Mouse (Mus musculus): ENCODE measurements around the gene Slc7a4.
A peak's percentile ranks its signal among the peaks of the same experiment; 100 is the strongest.
"Not testable (repeated sequence)": the region's sequence is repeated elsewhere in the genome, so short reads cannot be mapped to it uniquely, and the experiment has no call there.

The Slc7a4 gene

GRCm38 (mm10) chr16:17583064-17583463, at the start of gene Slc7a4:
TSS of gene Slc7a4 (minus strand) at chr16:17583214.
- DNase-seq = peak; percentile 63

GRCm38 (mm10) chr16:17632580-17632979, 49.6 kb upstream of the Slc7a4 start:
- DNase-seq = no peak

DNA sequence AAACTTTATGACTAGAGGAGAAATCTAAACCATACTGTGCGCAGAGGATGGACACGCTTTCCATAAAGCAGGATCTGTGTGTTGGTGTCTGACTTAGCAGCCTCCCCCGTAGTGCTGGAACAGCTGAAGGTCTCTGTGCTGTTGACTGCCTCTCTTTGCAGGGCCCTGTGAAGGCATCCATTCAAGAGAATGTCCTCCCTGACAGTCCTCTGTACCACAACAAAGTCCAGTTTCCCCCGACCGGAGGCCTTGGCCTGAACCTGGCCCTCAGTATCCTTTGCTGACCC, 43.2 kb upstream of the Slc7a4 start:
- no peak for DNase-seq

DNA sequence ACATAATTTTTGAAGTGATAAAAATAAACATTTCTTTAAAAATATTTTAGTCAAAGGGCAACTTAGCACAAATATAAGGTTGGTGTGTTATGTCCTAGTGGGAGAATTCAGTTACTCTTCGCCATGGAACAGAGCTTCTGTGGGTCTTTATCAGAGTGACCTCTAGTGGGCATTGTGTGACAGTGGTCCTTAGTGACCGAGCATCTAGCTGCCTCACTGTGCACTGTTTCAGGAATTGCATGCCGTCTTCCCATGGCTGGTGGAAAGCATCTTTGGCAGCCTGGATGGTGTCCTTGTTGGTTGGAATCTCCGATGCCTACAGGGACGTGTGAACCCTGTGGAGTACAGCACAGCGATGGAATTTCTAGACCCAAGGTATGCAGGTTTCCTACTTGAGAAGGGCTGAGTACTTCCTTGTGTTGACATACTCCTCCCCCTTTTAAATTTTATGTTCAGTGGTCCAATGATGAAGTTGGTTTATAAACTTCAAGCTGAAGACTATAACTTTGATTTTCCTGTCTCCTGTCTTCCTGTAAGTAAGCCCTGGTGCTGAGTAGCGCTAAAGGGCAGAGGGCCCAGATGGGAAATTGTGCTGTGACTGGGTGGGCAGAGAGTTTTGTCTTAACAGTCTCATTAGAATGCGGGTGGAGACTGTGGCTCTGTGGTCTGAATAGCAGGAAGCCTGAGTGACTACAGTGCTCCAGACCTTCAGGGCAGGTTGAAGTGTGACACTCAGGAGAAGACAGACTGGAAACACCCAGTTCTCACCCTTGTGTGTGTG, 42.7 kb upstream of the Slc7a4 start:
- DNase-seq = peak; percentile 66

GRCm38 (mm10) chr16:17621936-17622335, 38.9 kb upstream of the Slc7a4 start:
- no peak for DNase-seq

- peak; percentile 91 for DNase-seq
Observed at GRCm38 (mm10) chr16:17619198-17620105, 36.4 kb upstream of the Slc7a4 start, which contains the start of gene Smpd4. TSS of gene Smpd4 (plus strand) at chr16:17619354.

- DNase-seq = peak; percentile 74
Observed at GRCm38 (mm10) chr16:17617922-17618565, 35.0 kb upstream of the Slc7a4 start.

- DNase-seq = no peak
Observed at GRCm38 (mm10) chr16:17616212-17616611, 33.2 kb upstream of the Slc7a4 start.

- not testable (repeated sequence) for DNase-seq
Observed at GRCm38 (mm10) chr16:17614740-17615139, 31.7 kb upstream of the Slc7a4 start.

DNA sequence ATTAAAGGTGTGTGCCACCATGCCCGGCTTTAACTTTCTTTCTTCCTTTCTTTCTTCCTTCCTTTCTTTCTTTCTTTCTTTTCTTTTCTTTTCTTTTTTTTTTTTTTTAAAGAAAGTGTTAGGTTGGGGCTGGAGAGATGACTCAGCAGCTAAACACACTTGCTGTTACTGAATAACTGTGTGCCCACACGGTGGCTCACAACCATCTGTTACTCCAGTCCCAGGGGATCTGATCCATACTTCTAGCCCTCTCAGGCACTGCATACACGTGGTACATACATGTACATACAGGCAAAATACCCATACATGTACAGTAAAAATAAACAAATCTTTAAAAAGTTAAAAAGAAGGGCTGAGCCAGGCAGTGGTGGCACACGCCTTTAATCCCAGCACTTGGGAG, 28.4 kb upstream of the Slc7a4 start:
- no peak for DNase-seq

- DNase-seq = no peak
Observed at GRCm38 (mm10) chr16:17605684-17606083, 22.7 kb upstream of the Slc7a4 start.

- DNase-seq = no peak
Observed at GRCm38 (mm10) chr16:17604941-17605340, 21.9 kb upstream of the Slc7a4 start.

DNA sequence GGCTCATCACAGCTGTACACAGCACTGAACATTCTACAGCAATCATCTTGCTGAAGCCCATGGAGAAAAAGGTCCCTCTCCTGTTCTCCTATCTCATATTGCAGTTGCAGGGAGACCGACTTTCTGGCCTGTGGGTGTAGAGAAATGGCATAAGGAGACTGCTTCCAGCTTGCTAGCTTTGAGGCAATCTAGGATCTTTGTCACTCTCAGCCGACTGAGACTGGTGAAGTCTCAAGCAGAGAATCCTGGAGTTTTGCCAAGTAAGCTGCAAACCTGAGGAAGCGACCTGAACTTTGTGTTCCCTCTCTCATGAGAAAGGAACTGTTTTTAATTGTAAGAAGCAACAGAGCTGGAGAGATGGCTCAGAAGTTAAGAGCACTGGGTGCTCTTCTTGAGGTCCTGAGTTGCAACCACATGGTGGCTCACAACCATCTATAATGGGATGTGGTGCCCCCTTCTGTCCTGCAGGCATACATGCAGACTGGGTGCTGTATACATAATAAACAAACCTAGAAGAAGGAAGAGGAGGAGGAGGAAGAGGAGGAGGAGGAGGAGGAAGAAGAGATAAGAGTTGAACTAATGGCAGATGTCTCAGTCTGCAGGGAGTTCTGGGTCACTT, 18.0 kb upstream of the Slc7a4 start:
- DNase-seq = peak; percentile 5

- DNase-seq = peak; percentile 44
Observed at GRCm38 (mm10) chr16:17590731-17591130, 7.7 kb upstream of the Slc7a4 start.

GRCm38 (mm10) chr16:17584555-17584954, 1.5 kb upstream of the Slc7a4 start:
- no peak for DNase-seq

DNA sequence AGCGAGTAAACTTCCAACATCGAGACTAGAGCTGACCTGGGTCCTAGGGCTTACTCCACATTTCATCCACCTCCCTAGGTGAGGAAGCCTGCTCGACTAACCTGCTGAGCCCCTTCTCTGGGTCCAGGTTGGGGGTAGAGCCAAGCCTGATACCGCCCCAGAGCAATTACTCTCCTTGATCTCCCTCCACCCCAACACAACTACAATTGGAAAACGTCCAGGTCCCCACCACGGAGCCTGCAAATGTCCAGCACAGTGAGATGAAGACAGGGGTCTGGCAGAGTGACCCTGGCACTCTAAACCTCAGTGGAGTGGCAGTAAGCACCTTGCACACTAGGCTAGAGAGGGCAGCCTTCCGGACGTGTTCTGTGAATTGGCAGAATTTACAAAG, 6.2 kb downstream of the Slc7a4 start:
- DNase-seq = no peak

GRCm38 (mm10) chr16:17575870-17576824, 6.9 kb downstream of the Slc7a4 start:
- DNase-seq = peak; percentile 44

- DNase-seq = peak; percentile 20
Observed at GRCm38 (mm10) chr16:17566186-17566585, 16.8 kb downstream of the Slc7a4 start.

DNA sequence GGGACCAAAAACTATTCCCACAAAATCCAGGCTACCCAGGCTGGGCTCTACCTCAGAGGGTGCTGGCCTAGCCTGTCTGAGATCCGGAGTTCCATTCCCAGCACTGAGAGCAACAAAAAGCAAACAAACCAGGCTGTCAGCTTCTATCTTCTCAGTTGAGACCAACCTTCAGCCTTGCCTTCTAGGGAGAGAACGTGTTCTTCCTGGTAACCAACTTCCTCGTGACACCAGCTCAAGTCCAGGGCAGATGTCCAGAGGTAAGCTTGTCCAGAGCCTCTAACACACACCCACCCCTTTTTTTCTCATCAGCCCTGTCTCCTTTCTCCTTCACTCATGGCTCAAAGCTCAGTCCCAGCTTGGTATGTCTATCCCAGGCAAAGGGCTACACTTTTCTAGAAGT, 18.2 kb downstream of the Slc7a4 start:
- no peak for DNase-seq

DNA sequence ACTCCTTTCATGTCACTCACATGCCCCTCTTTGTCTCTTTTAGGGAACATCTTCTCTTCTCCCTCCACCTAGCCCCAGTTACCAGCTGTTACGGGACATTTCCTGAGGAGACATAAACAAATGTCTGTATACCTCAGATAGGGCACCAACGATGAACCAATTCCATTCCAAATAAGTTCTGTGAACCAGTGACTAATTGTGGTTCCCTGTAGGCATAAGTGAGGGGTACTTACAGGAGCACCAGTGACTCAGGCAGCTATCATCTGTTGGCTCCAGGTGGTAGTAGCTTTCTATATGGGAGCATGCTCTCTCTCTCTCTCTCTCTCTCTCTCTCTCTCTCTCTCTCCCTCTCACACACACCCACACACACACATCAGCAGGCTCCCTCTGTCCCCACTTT, 18.8 kb downstream of the Slc7a4 start:
- no peak for DNase-seq

GRCm38 (mm10) chr16:17563580-17563979, 19.4 kb downstream of the Slc7a4 start:
- DNase-seq = no peak

DNA sequence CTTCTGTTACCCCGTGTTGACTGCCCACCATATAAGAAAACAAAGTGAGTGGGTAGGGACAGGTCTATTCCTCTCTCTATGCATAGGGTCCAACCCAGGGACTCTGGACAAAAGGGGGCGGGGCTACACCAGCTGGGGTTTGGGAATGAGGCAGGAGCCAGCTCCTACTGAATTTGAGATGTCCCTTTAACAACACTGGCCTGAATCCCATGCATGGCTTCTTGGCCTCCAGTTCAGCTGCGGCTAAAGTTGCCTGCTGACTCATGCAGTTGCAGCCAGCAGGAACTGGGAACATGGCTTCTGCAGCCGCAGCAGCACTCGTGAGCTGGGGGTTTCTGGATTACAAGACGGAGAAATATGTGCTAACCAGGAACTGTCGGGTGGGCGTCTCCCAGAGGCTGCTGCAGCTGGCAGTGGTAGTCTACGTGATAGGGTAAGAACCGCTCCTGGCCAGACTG, 21.2 kb downstream of the Slc7a4 start, which contains the start of gene P2rx6:
TSS of gene P2rx6 (plus strand) at position 135 of the 458 bp plus-strand sequence.
- peak; percentile 67 for DNase-seq

Measured in embryo, embryonic 11 days (tissue).